Mouse (Mus musculus): ENCODE results near the gene Slmap. TPM values are rescaled to one million over a fixed set of nuclear protein-coding genes. Genes with fewer than 3 reads are reported as not detected.

Gene Slmap
- polyA plus RNA-seq, 2 experiments, result 9.5 to 10.4 TPM

GRCm38 (mm10) chr14:26488329-26489020 lies 46.3 kb downstream of the Slmap start:
- Histone ChIP-seq H3K27ac (no peak overlapping the region), H3K27me3 (ENCODE audit: control insufficient read depth, insufficient read depth, low read length) (no peaks in the 10 kb centered on the region), H3K9me3 (ENCODE audit: control insufficient read depth, low read length) (no peaks in the 10 kb centered on the region), H3K4me3 (ENCODE audit: insufficient read depth in 1 of 2, low read depth in 2 of 2, low read length in 2 of 2) (no peak overlapping the region), H3K36me3 (replicated peaks; ENCODE audit: control insufficient read depth, insufficient read depth, low read depth) (no peaks in the 10 kb centered on the region), H3K9ac (replicated peaks) (no peak overlapping the region), H3K4me1 (replicated peaks; ENCODE audit: control insufficient read depth in 2 of 2, insufficient read depth in 2 of 2, low read length in 1 of 2) (no peaks in the 10 kb centered on the region), H3K4me2 (ENCODE audit: low read depth) (no peak overlapping the region)
- no peak for DNase-seq (ENCODE audit: low read depth in 3 of 3, low spot score in 3 of 3)
- WGBS (ENCODE audit: insufficient replicate concordance), result 70% methylated on average over 9 of the region's 9 CpGs
- no peak for ATAC-seq (ENCODE audit: insufficient read depth)
- no peak for TF ChIP-seq CTCF (IDR thresholded peaks at IDR 0.05; ENCODE audit: low read depth)
- no peak for TF ChIP-seq EP300 (IDR thresholded peaks at IDR 0.05; ENCODE audit: low read depth)

GRCm38 (mm10) chr14:26486416-26487198 lies 48.1 kb downstream of the Slmap start:
- ATAC-seq (ENCODE audit: insufficient read depth), result no peak
- peak; percentile 30 to 38 (median 32) for DNase-seq (ENCODE audit: low read depth in 3 of 3, low spot score in 3 of 3)
- Histone ChIP-seq H3K27me3 (ENCODE audit: control insufficient read depth, insufficient read depth, low read length) (no peaks in the 10 kb centered on the region), H3K36me3 (replicated peaks; ENCODE audit: control insufficient read depth, insufficient read depth, low read depth) (no peaks in the 10 kb centered on the region), H3K9me3 (ENCODE audit: control insufficient read depth, low read length) (no peaks in the 10 kb centered on the region), H3K4me3 (ENCODE audit: insufficient read depth in 1 of 2, low read depth in 2 of 2, low read length in 2 of 2) (no peak overlapping the region), H3K4me2 (ENCODE audit: low read depth) (no peak overlapping the region), H3K4me1 (replicated peaks; ENCODE audit: control insufficient read depth in 2 of 2, insufficient read depth in 2 of 2, low read length in 1 of 2) (no peaks in the 10 kb centered on the region), H3K9ac (replicated peaks) (no peak overlapping the region), H3K27ac (no peak overlapping the region)
- WGBS (ENCODE audit: insufficient replicate concordance), result 49% methylated on average over 8 of the region's 8 CpGs
- TF ChIP-seq EP300 (IDR thresholded peaks at IDR 0.05; ENCODE audit: low read depth) (no peak), CTCF (IDR thresholded peaks at IDR 0.05; ENCODE audit: low read depth) (peak; percentile 33; the same call in 1 of the 2 replicates)

- no peak overlapping the region for H3K4me3 ChIP-seq (ENCODE audit: insufficient read depth in 1 of 2, low read depth in 2 of 2, low read length in 2 of 2)
- 58% methylated on average over 1 of the region's 1 CpGs for WGBS (ENCODE audit: insufficient replicate concordance)
- no peak for ATAC-seq (ENCODE audit: insufficient read depth)
- H3K9ac ChIP-seq (replicated peaks), result no peak overlapping the region
- H3K36me3 ChIP-seq (replicated peaks; ENCODE audit: control insufficient read depth, insufficient read depth, low read depth), result no peaks in the 10 kb centered on the region
- no peak overlapping the region for H3K4me2 ChIP-seq (ENCODE audit: low read depth)
- DNase-seq (ENCODE audit: low read depth in 3 of 3, low spot score in 3 of 3), result no peak
- no peaks in the 10 kb centered on the region for H3K9me3 ChIP-seq (ENCODE audit: control insufficient read depth, low read length)
- no peak overlapping the region for H3K27ac ChIP-seq
- TF ChIP-seq CTCF (IDR thresholded peaks at IDR 0.05; ENCODE audit: low read depth), result no peak
- TF ChIP-seq EP300 (IDR thresholded peaks at IDR 0.05; ENCODE audit: low read depth), result no peak
- H3K27me3 ChIP-seq (ENCODE audit: control insufficient read depth, insufficient read depth, low read length), result no peaks in the 10 kb centered on the region
- H3K4me1 ChIP-seq (replicated peaks; ENCODE audit: control insufficient read depth in 2 of 2, insufficient read depth in 2 of 2, low read length in 1 of 2), result no peaks in the 10 kb centered on the region
Measured at GRCm38 (mm10) chr14:26481457-26481856, 53.3 kb downstream of the Slmap start.

- DNase-seq (ENCODE audit: low read depth in 3 of 3, low spot score in 3 of 3) (no peak), ATAC-seq (ENCODE audit: insufficient read depth) (no peak)
- H3K4me1 ChIP-seq (replicated peaks; ENCODE audit: control insufficient read depth in 2 of 2, insufficient read depth in 2 of 2, low read length in 1 of 2), result no peaks in the 10 kb centered on the region
- no peak overlapping the region for H3K9ac ChIP-seq (replicated peaks)
- no peak overlapping the region for H3K4me2 ChIP-seq (ENCODE audit: low read depth)
- no peaks in the 10 kb centered on the region for H3K36me3 ChIP-seq (replicated peaks; ENCODE audit: control insufficient read depth, insufficient read depth, low read depth)
- no peak overlapping the region for H3K27ac ChIP-seq
- no peak for TF ChIP-seq CTCF (IDR thresholded peaks at IDR 0.05; ENCODE audit: low read depth)
- H3K9me3 ChIP-seq (ENCODE audit: control insufficient read depth, low read length), result no peaks in the 10 kb centered on the region
- H3K27me3 ChIP-seq (ENCODE audit: control insufficient read depth, insufficient read depth, low read length), result no peaks in the 10 kb centered on the region
- 85% methylated on average over 5 of the region's 5 CpGs for WGBS (ENCODE audit: insufficient replicate concordance)
- H3K4me3 ChIP-seq (ENCODE audit: insufficient read depth in 1 of 2, low read depth in 2 of 2, low read length in 2 of 2), result no peak overlapping the region
Measured at GRCm38 (mm10) chr14:26477738-26478137, 57.0 kb downstream of the Slmap start.

- ATAC-seq (ENCODE audit: insufficient read depth) (no peak), DNase-seq (ENCODE audit: low read depth in 3 of 3, low spot score in 3 of 3) (no peak)
- no peaks in the 10 kb centered on the region for H3K9me3 ChIP-seq (ENCODE audit: control insufficient read depth, low read length)
- no peaks in the 10 kb centered on the region for H3K36me3 ChIP-seq (replicated peaks; ENCODE audit: control insufficient read depth, insufficient read depth, low read depth)
- no peaks in the 10 kb centered on the region for H3K4me1 ChIP-seq (replicated peaks; ENCODE audit: control insufficient read depth in 2 of 2, insufficient read depth in 2 of 2, low read length in 1 of 2)
- H3K27me3 ChIP-seq (ENCODE audit: control insufficient read depth, insufficient read depth, low read length), result no peaks in the 10 kb centered on the region
- WGBS (ENCODE audit: insufficient replicate concordance), result 55% methylated on average over 2 of the region's 2 CpGs
- no peak overlapping the region for H3K4me3 ChIP-seq (ENCODE audit: insufficient read depth in 1 of 2, low read depth in 2 of 2, low read length in 2 of 2)
- no peak overlapping the region for H3K4me2 ChIP-seq (ENCODE audit: low read depth)
- H3K9ac ChIP-seq (replicated peaks), result no peak overlapping the region
- TF ChIP-seq CTCF (IDR thresholded peaks at IDR 0.05; ENCODE audit: low read depth), result no peak
- no peak for TF ChIP-seq EP300 (IDR thresholded peaks at IDR 0.05; ENCODE audit: low read depth)
- H3K27ac ChIP-seq, result no peak overlapping the region
Measured at GRCm38 (mm10) chr14:26476391-26476790, 58.3 kb downstream of the Slmap start.

Data from liver, embryonic 14.5 days (tissue).